Mouse (Mus musculus): ENCODE data around the gene Bmp10.
"Not testable (repeated sequence)": the region's sequence is repeated elsewhere in the genome, so short reads cannot be mapped to it uniquely, and the experiment has no call there.

Bmp10 gene

GRCm38 (mm10) chr6:87447217-87447616, 18.4 kb downstream of the Bmp10 start:
- DNase-seq (ENCODE audit: low spot score), result no peak

GRCm38 (mm10) chr6:87449534-87449933, 20.7 kb downstream of the Bmp10 start:
- DNase-seq (ENCODE audit: low spot score), result no peak

- DNase-seq (ENCODE audit: low spot score), result peak; percentile 61
Measured at GRCm38 (mm10) chr6:87451016-87451415, 22.2 kb downstream of the Bmp10 start.

- DNase-seq (ENCODE audit: low spot score), result no peak
Measured at GRCm38 (mm10) chr6:87451771-87452170, 23.0 kb downstream of the Bmp10 start.

DNA sequence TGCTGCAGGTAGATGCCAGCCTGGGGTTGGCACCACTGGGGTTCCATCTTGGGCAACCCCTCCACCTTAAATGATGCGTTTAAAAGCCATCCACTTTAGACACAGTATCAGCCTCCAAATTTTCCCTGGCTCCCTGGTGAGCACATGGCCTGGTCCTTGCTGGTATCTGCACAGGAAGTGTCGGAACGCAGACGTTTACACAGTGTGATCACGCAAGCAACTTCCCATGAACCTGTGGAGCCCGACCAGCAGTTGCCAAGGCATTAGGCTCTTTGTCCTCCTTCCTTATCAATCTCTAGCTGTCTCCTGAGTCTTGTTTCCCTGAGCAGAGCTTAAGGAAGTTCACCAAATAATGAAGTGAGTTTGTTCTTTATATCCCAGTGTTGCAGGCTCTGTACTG, 26.7 kb downstream of the Bmp10 start:
- DNase-seq (ENCODE audit: low spot score), result peak; percentile 49

DNA sequence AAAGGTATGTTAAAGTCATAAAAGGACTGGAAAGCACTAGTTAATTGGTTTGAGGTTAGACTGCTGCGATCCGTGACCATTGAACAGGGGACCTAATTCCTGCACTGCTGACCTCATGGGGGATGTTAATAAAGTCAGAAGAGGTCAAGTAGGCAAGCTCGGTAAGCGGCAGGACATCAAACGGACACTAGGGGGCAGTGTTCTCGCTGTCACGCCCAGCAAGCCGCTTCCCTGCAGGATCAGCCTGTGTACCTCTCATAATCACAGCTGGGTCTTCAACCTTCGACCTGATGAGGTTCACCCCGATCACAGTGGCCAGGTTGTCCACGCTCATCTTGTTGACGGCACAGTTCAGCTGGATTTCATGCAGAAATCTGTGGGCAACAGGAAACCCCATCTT, 37.4 kb downstream of the Bmp10 start:
- peak; percentile 68 for DNase-seq (ENCODE audit: low spot score)

DNA sequence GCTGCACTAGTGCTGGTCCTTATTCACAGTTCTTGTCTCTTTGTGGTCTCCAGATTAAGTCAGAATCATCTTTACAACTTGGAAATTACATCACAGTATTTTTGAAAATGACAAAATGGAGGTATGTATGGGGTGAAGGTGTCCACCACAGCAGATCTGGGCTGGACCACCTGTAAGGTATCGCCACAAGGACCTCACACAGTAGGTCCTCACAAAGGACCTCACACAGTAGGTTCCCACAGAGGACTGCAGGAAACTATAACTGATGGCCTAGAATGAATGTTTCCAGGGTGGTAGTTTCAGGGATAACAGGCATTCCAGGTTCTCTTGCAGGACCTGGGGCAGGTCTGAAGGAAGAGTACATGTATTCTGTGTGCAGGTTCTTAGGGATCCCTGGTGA, 38.6 kb downstream of the Bmp10 start:
- DNase-seq (ENCODE audit: low spot score), result no peak

- DNase-seq (ENCODE audit: low spot score), result peak; percentile 23
Measured at GRCm38 (mm10) chr6:87468372-87468771, 39.6 kb downstream of the Bmp10 start.

GRCm38 (mm10) chr6:87470098-87470497, 41.3 kb downstream of the Bmp10 start:
- not testable (repeated sequence) for DNase-seq (ENCODE audit: low spot score)

GRCm38 (mm10) chr6:87475223-87475622, 46.4 kb downstream of the Bmp10 start:
- DNase-seq (ENCODE audit: low spot score), result no peak

GRCm38 (mm10) chr6:87478847-87479246, 50.1 kb downstream of the Bmp10 start:
- no peak for DNase-seq (ENCODE audit: low spot score)

DNA sequence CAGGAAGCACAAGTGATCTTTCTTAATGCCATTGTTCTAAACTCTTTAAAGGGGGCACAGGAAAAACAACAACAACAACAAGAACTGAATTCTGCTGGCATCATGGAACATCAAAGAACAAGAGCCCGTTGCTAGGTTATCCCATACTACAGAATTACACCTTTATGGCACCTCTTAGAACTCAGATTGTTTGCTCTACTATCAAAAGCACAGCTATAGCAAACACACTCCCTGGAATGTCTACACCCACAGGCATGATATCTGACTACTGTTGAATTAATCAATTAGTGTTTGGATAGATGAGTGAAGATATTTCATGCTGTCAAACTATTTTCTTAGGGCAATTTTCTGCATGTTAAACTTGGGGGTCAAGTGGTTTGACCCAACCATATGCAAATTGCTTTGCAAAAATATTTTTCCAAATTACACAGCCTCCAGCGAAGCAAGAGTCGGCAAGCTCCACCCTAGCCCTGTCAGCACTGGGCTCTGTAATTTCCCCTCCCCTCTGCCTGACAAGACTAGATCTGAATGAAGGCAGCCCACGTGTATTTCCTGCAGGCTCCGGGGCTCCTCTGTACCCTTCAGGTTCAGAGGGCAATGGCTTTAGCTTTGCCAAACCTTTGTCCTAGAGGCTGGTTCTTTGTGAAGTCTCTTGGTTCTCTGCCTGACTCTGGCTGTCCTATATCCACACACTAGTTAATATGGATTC, 50.7 kb downstream of the Bmp10 start:
- no peak for DNase-seq (ENCODE audit: low spot score)

DNA sequence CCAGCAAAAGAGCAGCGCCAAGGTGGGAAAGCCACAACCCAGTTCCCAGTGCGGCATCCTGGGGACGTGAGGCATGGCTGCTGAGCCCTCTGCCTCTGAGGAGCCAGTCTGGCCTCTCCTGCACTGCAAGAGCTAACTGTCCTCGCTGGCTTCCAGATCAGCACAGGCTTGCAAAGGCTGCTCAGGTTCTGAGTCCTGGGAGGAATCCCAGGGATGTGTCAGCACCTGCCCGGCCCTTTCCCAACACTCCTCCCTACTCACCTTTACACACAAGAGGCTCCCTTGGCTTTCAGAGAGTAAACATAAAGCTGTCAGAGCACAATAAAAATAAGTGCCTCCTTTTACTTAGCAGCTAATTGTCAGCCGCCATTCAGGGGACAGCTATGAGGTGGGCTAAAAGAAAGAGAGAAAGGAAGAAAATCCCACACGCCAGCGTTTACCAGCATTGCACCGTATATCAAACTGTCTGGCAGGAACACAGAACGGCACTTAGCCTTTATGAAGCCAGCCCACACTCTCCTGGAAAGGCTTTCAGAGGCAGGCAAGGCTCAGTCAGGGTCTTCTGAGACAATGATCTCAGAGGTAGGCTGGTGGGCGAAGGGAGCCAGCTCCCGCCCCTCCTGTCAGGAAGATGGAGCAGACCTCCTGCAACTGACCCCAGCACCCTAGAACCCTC, 54.6 kb downstream of the Bmp10 start:
- DNase-seq (ENCODE audit: low spot score), result no peak

DNA sequence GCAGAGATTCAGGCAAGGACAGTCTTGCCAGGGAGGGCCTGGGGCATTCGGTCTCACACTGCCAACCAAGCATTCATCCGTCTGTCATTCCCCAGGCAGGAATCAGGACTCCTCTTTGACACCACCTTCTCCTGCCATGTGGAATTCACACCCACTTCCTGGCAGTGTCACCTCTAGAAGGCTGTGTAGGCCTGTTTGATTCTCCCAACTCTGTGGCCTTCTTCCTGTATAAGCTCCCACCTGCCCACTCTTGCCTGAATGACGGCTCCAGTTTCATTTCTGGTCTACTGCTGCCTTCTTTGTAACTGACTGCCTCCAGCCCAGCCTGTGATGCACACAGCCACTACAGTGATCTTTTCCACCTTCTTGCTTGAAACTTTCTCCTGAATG, 55.1 kb downstream of the Bmp10 start:
- DNase-seq (ENCODE audit: low spot score), result no peak

GRCm38 (mm10) chr6:87484806-87485205, 56.0 kb downstream of the Bmp10 start:
- peak; percentile 28 for DNase-seq (ENCODE audit: low spot score)

Measured in lung, postnatal 25 days (tissue).